Mouse (Mus musculus) ovary, postnatal 14 days (tissue): ENCODE results near the gene Xkr7.

Experiments used
- DNase-seq: peaks from one replicate; pipeline ENCODE4 v3.0.0; 2022; ENCODE audit warnings: low spot score

Xkr7 gene

DNA sequence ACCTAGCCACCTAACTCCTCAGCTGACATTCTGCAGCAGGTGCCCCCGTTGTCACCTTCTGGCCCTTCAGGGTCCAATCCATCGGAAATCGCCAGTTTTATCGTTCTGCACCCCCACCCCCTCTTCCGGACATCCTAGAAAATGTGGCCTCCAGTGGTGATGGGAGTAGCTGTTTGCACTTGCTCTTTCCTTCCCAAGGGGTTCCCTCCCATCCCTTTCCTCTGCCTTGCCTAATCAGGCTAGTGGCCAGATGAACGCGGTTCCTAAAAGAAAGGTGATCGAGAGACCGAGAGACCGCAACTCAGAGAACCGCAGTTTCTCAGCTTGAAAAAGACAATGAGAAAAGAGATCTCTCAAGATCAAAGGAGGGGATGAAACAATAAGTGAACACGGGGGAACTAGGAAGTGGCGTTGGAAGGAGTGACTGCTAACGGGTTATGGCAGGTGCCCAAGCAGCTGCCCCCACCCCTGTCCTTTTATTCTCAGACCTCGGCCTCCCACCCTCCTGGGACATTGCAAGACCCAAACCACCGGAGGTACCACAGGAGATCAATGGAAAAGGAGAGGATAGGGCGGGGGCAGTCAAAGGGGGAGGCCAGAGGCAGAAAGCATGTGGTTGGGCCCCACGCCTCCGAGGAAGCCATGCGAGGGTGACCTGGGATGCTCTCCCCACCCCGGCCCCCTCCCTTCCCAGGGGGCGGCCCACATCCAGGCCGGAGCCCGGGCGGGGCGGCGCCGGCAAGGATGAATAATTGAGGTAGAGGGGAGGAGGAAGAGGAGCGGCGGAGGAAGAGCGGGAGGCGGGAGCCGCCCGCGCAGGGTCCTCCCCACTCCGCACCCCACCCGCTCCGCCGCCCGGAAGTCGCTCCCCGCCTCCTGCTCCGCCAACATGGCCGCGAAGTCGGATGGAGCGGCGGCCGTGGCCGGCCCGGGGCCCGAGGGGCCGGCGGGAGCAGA lies at the start of gene Xkr7:
Gene Xkr7 (plus strand): TSS at position 727 of the 957 bp plus-strand sequence.
- no peak for DNase-seq

DNA sequence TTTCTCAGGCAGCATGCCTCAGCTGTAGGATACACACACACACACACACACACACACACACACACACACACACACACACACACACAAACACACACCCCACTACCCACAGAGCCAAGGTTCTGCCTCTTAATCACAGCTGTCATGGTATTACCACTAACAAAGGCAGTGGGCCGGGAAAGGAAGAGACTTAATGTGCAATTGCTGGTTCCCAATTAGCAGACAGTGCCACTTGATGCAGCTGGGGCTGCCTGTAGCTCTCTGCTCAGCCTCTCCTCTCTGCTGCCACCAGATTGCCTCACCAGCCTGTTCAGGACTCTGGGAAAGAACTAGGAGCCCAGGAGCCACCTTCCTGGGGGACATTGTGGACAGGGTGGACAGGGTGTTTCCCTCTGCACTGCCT lies 46.1 kb upstream of the Xkr7 start:
- no peak for DNase-seq

DNA sequence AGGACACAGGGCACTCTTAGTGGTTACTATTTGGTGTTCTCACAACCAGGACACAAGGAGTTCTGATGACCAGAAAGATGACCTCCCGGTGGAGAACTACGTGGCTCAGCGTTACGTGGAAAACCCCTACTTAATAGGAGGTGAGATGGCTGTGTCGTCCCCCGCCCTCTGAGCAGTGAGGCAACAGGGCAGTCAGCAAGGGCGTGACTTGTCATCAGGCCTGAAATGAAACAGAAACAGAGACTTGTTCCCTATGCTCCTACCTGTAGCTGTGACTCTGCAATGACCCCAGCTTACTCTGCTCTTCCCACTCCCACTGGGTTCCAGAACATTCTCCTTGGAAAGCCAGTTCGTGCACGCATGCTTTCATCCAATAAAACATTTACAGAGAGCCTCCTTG lies 40.1 kb upstream of the Xkr7 start:
- no peak for DNase-seq

DNA sequence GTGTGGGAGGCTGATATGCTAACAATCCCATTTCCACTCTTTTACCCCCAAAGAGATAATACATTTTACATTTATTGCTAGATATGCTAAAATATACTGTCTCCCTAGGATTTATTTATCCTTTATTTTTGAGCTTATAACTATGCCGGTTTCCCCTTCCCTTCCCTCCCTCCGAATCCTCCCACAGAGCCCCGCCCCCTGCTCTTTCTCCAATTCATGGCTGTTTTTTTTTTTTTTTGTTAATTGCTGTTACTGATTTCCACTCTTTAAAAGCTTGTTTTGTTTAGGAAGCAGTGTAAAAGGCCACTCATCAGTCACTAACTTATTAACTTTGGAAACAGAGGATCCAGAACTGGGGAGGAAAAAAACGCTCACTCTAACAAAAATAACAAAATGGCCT lies 34.6 kb upstream of the Xkr7 start:
- no peak for DNase-seq

DNA sequence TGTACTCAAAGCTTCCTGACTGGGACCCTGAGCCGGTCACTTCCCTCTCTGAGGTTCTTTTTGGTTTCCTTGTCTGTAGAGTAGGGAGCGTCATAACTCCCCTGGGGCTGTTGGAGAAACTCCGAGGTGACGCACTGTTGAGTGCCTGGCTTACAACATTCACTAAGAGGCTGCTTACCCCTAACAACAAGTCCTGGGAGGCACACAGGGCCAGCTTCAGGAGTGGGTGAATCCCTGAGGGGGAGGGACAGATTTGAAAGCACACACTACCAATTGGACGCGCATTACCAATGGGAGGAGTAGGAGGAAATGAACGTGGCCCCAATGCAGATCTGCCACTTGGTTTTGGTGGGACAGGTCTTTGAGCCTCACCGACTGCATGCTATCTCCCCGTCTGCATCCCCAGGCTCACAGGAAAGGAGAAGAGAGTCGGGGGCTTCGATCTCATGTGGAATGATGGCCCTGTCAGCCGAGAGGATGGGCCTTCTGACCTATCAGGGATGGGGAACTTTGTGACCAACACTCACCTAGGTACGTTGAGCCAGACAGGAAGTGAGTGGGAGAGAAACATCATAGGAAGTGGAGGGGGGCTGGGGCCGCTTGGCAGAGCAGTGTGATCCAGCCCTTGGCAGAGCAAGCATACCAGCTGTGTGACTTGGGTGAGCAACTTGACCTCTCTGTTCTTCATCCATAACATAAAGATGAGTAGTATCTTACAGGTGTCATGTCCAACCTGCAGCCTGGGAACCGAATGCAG lies 29.0 kb upstream of the Xkr7 start:
- no peak for DNase-seq

DNA sequence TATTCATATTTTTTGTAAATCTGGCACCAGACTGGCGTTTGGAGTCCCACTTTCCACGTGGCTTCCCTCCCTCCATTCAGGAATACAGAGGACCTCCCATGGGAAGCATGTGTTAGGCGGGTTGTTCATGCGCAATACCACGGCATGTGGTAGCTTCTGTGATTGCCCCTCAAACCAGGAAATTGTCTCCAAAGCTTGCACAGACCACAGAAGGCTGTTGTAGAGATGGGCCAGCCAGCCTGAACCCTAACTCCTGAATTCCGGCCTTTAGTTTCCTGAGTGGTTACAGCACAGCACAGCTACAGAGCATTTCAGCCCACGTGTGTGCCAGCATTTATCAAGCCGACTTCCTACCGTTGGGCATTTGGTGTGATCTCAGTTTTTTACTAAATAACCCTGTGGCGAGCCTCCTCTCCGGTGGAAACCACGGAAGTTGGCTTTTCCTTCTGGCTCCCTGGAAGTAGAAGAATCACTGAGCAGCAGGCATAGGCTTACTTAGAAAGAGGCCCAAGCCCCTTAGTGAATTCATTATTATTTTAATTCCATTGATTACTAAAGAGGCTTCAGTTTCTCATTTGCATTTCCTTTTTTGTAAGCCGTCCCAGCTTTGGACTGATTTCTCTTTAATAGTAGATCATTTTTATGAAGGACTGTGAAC lies 27.8 kb upstream of the Xkr7 start:
- DNase-seq, result no peak

DNA sequence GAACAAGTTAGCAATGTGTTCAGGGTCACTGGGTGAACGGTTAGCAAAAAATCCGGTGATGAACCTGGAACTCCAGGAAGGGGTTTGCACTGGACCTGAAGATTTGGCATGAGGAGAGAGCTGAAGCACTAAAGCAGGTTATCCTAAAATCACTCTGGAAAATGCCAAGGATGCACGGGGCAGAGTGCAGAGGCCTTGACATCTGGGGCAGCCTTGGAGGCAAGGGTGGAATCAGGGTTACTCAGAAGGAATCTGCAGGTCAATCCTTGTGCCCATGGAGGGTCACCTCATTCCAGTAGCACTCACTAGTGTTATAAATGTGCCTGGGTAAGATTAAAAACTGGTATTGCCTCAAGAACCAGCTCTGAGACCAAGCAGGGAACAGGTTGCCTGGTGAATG lies 25.7 kb upstream of the Xkr7 start:
- no peak for DNase-seq

DNA sequence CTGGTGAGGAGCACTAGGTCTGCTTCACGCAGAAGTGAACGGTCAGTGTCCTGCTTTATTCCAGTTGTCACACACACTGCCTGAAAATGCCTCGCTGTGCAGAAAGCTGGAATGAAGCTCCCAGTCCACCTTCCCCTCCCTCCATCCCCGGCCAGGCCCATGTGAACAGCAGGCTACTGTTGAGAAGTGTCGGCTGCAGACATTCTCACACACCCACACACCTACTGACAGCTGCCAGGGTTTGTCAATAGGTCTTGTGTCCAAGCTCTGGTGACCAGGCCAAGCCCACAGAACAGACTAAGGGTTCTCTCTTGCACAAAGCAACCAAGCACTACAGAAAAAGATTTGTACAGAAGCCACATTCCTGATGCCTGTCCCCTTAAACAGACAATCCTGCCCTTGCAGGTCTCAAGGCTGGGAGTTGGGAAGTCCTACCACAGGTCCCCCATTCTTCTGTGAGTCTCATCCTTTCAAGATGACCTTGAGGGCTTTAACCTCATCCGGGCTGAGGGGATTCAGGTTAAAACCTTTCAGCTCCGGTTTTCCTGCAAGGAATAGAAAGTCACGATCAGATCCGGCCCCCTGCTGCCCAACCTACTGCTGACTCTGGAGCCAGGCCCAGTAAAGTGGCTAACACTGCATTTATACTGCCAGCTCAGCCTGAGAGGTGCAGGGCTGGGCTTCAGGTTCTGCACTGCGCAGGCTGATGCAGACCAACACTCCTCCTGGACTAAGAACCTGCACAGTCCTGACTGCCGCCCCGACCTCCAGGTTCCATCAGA lies 22.3 kb upstream of the Xkr7 start:
- DNase-seq, result no peak

DNA sequence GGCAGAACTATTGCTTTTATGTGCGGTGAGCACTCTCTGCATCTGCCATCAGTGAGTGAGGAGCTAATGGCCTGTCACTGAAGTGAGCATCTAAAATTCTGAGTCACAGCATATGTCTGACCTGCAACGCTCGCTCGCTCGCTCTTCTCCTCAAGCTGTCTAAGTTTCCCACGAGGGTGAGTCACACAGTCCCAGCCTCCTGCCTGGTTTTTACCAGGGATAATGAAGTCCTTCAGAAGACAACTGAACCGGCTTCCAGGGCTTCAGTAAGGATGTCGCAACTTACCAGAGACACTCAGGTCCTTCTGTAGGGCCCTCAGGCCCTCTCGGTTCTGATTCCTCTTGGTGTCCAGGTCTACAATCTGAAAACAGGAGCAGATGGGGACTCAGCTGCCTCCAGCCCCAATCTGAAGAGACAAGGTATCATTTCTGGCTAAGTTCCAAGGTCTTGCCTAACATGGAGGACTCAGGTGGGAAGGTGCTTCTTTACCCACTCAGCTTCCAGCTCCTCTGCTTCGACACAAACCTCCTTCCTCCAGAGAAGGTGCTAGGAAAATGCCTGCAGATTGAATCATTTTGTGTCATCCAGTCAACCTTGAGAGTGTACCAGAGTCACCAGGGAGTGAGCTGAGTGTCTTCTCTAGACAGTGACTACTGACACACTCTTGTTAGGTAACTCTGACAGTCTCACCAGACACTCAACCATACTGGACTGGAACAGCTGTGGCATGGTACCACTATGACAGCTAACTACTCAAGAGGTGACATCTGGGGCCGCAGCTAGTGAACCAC lies 17.7 kb upstream of the Xkr7 start:
- no peak for DNase-seq

DNA sequence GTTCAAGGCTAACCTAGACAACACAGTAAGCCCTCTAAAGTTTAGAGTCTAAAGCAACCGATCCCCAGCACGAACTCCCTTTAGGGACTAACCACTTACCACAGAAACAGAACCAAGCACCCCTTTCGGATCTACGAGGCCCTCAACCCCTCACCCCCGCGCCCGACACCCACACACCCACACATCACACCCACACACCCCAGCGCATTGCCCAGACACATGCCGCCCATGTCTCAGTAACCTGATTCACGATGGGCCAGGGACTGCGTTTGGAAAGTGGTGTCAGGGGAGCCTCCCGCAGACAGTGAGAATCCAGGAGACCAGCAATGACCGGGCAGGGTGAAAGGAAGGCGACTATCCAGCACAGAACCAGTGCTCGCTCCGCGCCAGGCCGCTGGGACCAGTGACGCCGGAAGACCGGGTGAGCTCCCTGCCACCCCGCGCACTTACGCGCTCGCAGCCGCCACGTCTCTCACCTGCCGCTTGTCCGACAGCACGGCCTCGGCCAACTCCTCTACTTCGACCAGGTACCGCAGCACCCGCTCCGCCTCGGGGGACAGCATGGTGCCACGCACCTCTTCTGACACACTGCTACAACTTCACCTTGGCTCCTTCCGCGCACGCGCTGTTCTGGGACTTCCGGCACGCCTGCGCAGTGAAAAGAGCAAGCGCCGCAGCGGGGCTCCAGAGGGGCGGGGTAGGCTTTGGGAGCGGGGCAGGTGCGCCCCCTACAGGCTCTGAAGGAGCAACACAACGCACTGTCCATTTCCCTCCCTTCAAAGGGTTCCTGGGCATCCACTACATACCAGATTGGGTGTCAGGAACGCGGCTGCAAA lies 16.7 kb upstream of the Xkr7 start, which contains the start of gene Pdrg1:
Gene Pdrg1 (minus strand): TSS at position 670 of the 836 bp plus-strand sequence.
- DNase-seq, result peak; percentile 93

DNA sequence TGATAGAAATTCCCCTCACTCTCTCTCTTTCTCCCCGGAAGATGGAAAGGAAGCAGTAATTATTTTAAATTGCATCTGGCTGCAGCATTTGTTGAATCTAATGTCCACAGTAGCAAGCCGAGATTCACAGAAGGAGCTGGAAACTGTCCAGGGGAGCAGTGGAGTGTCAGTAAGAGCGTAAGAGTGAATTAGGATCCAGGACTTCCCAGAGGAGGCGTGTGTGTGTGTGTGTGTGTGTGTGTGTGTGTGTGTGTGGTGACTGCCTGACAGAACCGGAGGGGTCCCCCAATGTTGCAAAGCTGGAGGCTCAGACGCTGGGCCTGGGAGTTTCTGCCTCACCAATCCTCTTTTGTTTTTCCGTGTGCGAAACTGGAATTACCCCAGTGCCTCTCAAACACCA lies 15.8 kb upstream of the Xkr7 start:
- no peak for DNase-seq

DNA sequence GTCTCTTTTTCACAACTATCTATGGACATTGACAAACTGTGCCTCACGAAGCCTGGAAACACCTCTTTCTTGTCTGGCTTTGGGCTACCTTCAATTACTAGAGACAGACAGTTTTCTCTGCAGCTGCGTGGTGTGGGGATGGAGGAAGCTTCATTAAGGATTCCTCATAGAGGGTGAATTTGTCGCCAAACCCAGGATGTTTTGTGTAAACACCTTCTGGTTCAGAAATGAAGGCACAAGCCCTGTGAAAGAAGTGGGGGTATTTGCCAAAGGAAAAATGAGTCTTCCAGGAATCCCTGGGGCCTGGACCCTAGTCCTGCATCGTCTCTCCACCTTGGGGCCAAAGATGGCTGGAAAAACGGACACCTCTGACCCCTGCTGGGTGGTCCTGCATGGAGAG lies 14.9 kb upstream of the Xkr7 start:
- DNase-seq, result no peak

DNA sequence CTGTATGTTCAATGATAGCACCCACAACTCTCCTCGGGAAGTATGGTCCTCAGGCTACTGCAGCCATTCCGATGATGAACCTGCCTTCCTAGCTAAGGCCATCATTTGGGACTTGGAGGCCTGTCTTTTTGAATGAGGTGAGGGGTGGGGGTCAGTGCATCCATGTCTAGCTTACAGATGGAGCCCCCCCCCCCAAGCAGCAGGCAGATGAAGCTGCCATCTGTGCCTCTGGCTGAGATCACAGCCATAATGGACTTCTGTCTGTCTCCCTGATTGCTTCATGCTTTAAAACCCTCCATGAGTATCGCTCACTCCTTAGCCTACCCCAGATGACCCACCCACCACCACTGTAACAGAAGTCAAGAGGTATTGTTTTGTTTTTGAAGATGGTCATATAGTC lies 12.3 kb upstream of the Xkr7 start:
- DNase-seq, result no peak

DNA sequence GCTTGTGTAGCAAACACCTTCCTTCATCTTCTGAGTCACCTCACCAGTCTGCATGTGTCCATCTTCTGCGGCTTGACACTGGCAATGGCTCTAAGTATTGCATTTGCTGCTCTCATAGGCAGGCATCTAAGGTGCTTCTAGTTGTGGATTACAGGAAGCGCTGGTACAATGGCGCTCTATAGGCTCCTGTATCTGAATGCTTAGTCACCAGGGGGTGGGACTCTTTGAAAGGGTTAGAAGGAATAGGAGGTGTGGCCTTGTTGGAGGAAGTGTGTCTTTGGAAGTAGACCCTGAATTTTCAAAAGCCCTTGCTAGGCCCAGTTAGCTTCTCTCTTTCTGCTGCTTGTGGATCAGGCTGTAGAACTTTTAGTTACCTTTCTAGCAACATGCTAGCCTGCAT lies 10.5 kb upstream of the Xkr7 start:
- DNase-seq, result no peak

DNA sequence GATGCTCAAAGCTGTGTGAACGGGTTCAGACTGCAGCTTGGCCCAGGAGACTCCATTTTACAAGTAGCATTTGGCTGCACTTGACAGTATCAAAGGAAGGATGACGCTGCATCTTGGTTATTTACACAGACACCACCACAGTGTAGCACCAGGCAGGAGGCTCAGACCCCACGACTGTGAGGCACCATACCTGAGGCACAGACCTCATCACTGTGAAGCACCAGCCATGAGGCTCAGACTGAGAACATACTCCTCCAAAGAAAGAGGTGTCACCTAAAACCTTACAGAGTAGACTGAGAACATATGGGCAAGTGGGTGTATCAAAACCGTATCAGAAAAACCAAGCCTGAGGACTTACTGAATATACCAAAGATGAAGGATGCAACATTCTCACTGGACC lies 8.8 kb upstream of the Xkr7 start:
- DNase-seq, result no peak

DNA sequence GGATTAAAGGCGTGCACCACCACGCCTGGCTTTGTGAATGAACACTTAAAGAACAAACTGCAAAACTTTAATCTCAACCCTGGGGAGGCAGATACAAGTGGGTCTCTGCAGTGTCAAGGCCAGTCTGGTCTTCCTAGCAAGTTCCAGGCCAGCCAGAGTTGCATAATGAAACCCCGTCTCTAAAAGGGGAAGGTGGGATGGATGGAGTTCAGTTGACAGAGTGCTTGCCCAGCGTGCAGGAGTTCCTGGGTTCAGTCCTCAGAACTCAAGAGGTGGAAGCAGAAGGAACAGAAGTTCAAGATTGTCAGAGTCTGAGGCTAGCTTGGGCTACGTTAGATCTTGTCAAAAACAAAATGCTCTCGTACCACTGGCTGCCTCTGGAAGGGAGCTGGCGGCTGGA lies 5.6 kb upstream of the Xkr7 start:
- no peak for DNase-seq

DNA sequence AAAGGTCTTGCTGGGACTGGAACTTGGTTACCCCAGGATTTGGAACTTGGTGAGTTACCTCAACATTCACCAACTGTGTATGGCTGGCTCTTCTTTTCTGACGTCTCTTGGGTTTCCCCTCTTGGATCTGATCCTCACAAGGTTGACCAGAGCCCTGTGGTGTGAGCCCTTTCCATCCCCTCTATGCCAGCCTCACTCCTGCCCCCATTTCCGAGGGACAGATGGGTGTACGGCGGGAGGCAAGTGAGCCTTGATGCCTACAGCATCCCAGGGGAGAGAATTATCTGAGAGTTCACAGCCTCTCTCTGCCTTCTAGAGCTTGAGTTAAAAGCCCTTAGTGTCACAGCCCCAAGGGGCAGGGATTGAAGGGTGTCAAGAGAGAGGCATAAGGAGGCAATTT lies 4.2 kb upstream of the Xkr7 start:
- no peak for DNase-seq

DNA sequence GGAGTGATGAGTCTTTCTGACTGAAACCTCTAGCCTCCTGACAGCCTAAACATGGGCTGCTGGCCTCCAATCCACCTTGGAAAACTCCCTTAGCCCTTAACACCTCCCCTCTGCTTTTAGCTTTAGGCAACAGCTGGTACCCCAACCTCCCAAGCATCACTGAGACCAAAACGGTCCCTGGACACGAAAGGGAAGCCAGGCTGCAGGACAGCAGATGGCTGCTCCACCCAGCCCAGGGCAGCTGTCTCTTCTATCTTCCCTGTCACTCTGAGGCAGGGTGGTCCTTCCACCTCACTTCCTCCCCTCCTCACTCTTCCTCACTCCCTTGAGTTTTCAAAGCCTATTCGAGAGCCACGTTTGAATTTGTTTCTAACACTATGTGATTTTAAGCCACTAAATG lies 1.2 kb upstream of the Xkr7 start:
- no peak for DNase-seq

DNA sequence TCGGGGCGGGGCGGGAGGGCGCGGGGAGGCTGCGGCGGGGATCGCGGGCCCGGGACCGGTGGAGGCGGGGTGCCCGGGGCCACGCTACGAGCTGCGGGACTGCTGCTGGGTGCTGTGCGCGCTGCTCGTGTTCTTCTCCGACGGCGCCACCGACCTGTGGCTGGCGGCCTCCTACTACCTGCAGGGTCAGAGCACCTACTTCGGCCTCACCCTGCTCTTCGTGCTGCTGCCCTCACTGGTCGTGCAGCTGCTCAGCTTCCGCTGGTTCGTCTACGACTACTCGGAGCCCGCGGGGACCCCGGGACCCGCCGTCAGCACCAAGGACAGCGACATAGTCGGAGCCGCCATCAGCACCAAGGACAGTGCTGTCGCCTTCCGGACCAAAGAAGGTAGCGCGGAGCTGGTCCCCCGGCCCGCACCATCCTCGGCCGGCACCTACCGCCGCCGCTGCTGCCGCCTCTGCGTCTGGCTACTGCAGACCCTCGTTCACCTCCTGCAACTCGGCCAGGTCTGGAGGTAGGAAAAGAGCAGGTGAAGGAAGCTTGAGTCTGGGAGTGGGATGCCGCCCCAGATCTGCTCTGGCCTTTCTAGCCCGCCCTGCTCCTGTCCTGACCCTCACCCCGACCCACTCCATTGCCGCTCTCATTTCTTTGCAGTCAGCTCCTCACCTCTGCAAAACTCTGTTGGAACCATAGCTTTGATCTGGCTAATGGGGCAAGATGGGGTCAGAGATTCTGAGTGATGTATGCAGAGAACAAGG lies 611 bp downstream of the Xkr7 start:
- DNase-seq, result peak; percentile 92
